ENCODE assay signal across 21 mouse cellular contexts in the genomic region with DNA sequence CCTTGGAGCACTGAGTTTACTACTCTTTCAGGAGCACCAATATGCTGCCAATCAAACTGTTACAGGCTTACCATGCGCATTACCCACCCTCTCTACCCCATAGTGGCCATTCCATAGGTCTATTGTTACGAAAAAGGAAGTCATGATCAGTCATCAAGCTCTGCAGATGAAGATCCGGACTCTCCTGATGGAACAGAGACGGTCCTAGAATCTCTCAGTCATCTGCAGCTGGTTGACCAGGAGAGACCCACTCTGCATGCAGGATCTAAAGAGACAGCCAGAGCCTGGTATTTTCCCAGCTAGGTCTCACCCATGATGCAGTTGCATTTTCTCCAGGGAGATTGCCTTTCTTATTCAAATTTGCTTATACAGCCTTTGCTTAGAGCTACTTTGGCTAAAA.
"Had no signal": no experiment of that assay in that cellular context is flagged by ENCODE, and none has a peak within 500 bp of the region (broad histone marks: within the 10 kb centered on the region; RNA-seq: fewer than 3 reads in every experiment).

No protein-coding gene starts in this region.

- H3K4me1 ChIP-seq: limb, embryonic 12.5 days; limb, embryonic 15.5 days; midbrain, embryonic 12.5 days; midbrain, embryonic 15.5 days; neural tube, embryonic 13.5 days; stomach, embryonic 15.5 days had no signal

- H3K36me3 ChIP-seq: limb, embryonic 12.5 days; limb, embryonic 15.5 days; midbrain, embryonic 12.5 days; midbrain, embryonic 15.5 days; neural tube, embryonic 13.5 days; stomach, embryonic 15.5 days had no signal

- H3K4me3 ChIP-seq: layer of hippocampus, adult 2 months; left cerebral cortex, adult 2 months; limb, embryonic 12.5 days; limb, embryonic 15.5 days; midbrain, embryonic 12.5 days; midbrain, embryonic 15.5 days; neural tube, embryonic 13.5 days; stomach, embryonic 15.5 days had no signal

- ATAC-seq: liver, postnatal 0 days; lung, postnatal 0 days; midbrain, embryonic 15.5 days had no signal

- H3K27ac ChIP-seq: layer of hippocampus, adult 2 months; left cerebral cortex, adult 2 months; limb, embryonic 12.5 days; limb, embryonic 15.5 days; liver, embryonic 14.5 days; macrophage; midbrain, embryonic 12.5 days; midbrain, embryonic 15.5 days; neural tube, embryonic 13.5 days; stomach, embryonic 15.5 days had no signal

- H3K27me3 ChIP-seq: stomach, embryonic 15.5 days had no signal

- H3K9me3 ChIP-seq: limb, embryonic 12.5 days; limb, embryonic 15.5 days; midbrain, embryonic 12.5 days; midbrain, embryonic 15.5 days; neural tube, embryonic 13.5 days; stomach, embryonic 15.5 days had no signal

- DNase-seq: kidney, postnatal 14 days; layer of hippocampus, adult 9-11 months; layer of hippocampus, postnatal 36 days; left cerebral cortex, postnatal 4 days; liver, postnatal 0 days; lung, embryonic 14.5 days; retina, postnatal 1 day; right cerebral cortex, postnatal 25 days; spleen, adult 18-20 months; thymus, postnatal 25 days had no signal

- H3K9ac ChIP-seq: limb, embryonic 12.5 days; limb, embryonic 15.5 days; liver, embryonic 14.5 days; liver, postnatal 0 days; lung, embryonic 14.5 days; midbrain, embryonic 12.5 days; midbrain, embryonic 15.5 days; neural tube, embryonic 13.5 days; stomach, embryonic 15.5 days had no signal
